12 mouse cellular contexts compared by ENCODE assay signal in the genomic region with DNA sequence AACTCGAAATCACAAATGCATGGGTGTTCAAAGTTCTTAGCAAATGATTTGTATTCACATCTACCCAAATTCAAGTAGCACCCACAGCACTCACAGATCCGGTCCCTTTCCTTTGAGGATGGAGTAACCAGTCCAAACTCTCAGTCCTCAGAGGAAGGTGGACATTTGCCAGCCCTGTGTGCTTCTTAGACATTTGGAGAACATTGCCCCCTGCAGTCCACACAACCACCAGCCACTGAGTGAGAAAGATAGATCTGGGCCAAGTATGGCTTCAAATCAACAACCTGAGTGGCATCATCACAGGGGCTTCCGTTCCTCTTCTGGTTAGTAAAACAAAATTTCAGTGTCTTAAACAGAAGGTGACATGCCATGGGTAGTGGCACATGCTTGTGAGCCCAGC. TPM values are rescaled to one million over a fixed set of nuclear protein-coding genes. Genes with fewer than 3 reads are reported as not detected.
DNase-seq lines count a peak whose midpoint lies in the region; ATAC-seq lines count a peak whose summit lies in the region.
"Had no signal": no experiment of that assay in that cellular context is flagged by ENCODE, and none has a peak within 500 bp of the region (broad histone marks: within the 10 kb centered on the region; RNA-seq: fewer than 3 reads in every experiment).

No protein-coding gene starts in this region.

- no peak overlapping the region for H3K27ac ChIP-seq in kidney, embryonic 16.5 days (ENCODE audit: low read length)
- H3K27ac ChIP-seq: embryonic facial prominence, embryonic 15.5 days; neural tube, embryonic 13.5 days had no signal

- H3K4me2 ChIP-seq in kidney, embryonic 16.5 days (replicated peaks; ENCODE audit: low read depth, low read length) = no peak overlapping the region
- H3K4me2 ChIP-seq: embryonic facial prominence, embryonic 15.5 days; neural tube, embryonic 13.5 days had no signal

- no peak overlapping the region for H3K4me3 ChIP-seq in kidney, embryonic 16.5 days (ENCODE audit: low read length)
- H3K4me3 ChIP-seq: embryonic facial prominence, embryonic 15.5 days; neural tube, embryonic 13.5 days had no signal

- ATAC-seq in kidney, embryonic 16.5 days (ENCODE audit: low FRiP score, low TSS enrichment) = no peak
- ATAC-seq in granulocyte monocyte progenitor cell, adult 5-6 weeks (replicated peaks; ENCODE audit: poor library complexity, severe bottlenecking) = no peak

- peak; percentile 22 for DNase-seq in kidney, postnatal 10 days
- peak; percentile 43 for DNase-seq in NIH3T3 (ENCODE audit: low read depth)
- DNase-seq in cerebellum, adult 18-20 months = peak; percentile 12 to 20
- peak; percentile 5 to 15 for DNase-seq in left cerebral cortex, postnatal 36 days (ENCODE audit: low spot score in 2 of 2)
- no peak for DNase-seq in thymus, postnatal 14 days

- H3K36me3 ChIP-seq in kidney, embryonic 16.5 days (ENCODE audit: insufficient read depth, low read length) = no peaks in the 10 kb centered on the region
- H3K36me3 ChIP-seq: embryonic facial prominence, embryonic 15.5 days; neural tube, embryonic 13.5 days had no signal

- no peaks in the 10 kb centered on the region for H3K4me1 ChIP-seq in kidney, embryonic 16.5 days (ENCODE audit: insufficient read depth, low read length)
- H3K4me1 ChIP-seq: embryonic facial prominence, embryonic 15.5 days had no signal

- no peak overlapping the region for H3K9ac ChIP-seq in kidney, embryonic 16.5 days (replicated peaks; ENCODE audit: low read length)
- H3K9ac ChIP-seq: embryonic facial prominence, embryonic 15.5 days; neural tube, embryonic 13.5 days had no signal

- intact Hi-C loops in left cerebral cortex, postnatal 36 days (cut with DNase I) = loop anchor here (5.0 kb wide), 1 partner anchor 91 kb away; no protein-coding TSS in a partner anchor

- H3K27me3 ChIP-seq in kidney, embryonic 16.5 days (ENCODE audit: insufficient read depth, low read length) = no peaks in the 10 kb centered on the region
- H3K27me3 ChIP-seq: embryonic facial prominence, embryonic 15.5 days had no signal

- H3K9me3 ChIP-seq in kidney, embryonic 16.5 days (ENCODE audit: low read length) = no peaks in the 10 kb centered on the region; the same call in 1 of the 2 replicates
- H3K9me3 ChIP-seq: embryonic facial prominence, embryonic 15.5 days had no signal

- WGBS in kidney, embryonic 16.5 days = 87% methylated on average over 3 of the region's 3 CpGs

RNA-seq across cellular contexts. Expression of a gene that starts 38.0 kb away (rescaled TPM):
- 0.28 TPM in 1 of 2 replicates, not detected in the other for polyA plus RNA-seq in kidney, embryonic 16.5 days (2015; fragmentation: Nextera tagmentation; extraction: Ambion mirVana)
- 10 to 100 TPM; 19.9 to 22.2 TPM for total RNA-seq in left cerebral cortex, postnatal 36 days (2021)
- total RNA-seq in granulocyte monocyte progenitor cell, adult 5-6 weeks (2014; fragmentation: Nextera tagmentation) = not detected in 2 replicates
- not detected in 2 replicates for total RNA-seq in granulocyte monocyte progenitor cell, adult 5-6 weeks (2017)
- total RNA-seq: heart, adult 8-10 months had no signal
- polyA plus RNA-seq: lung, embryonic 16.5 days; stomach, embryonic 14.5 days had no signal

Comparison
In these comparisons a context has a peak if more than half of its experiments do, and no peak if none do; other contexts are left out.
1. RNA of a gene that starts 38.0 kb away (total RNA-seq): 19.9 to 22.2 TPM in left cerebral cortex, postnatal 36 days; not detected in granulocyte monocyte progenitor cell, adult 5-6 weeks; every median in the first group is over 10 times any median in the second.